Mouse (Mus musculus): ENCODE measurements around the gene Gm49405. TPM values are rescaled to one million over a fixed set of nuclear protein-coding genes. Genes with fewer than 3 reads are reported as not detected.

Gm49405 gene
- 0.59 and 0.60 TPM in 2 replicates for polyA plus RNA-seq (2012; rRNA removed)

GRCm38 (mm10) chr19:4000119-4000900 is at the start of gene Gm49405, which contains the start of gene Nudt8:
Gm49405 (plus strand) TSS chr19:4000626.
Nudt8 (plus strand) TSS chr19:4000580.

GRCm38 (mm10) chr19:3958470-3958869 is 42.0 kb upstream of the Gm49405 start, which contains the start of gene Aldh3b3:
Aldh3b3 (plus strand) TSS chr19:3958645.

GRCm38 (mm10) chr19:3972229-3972628 is 28.2 kb upstream of the Gm49405 start, which contains the start of gene Aldh3b2:
Aldh3b2 (plus strand) TSS chr19:3972328.

GRCm38 (mm10) chr19:3986334-3986733 is 14.1 kb upstream of the Gm49405 start, which contains the start of gene Acy3:
Acy3 (plus strand) TSS chr19:3986570.

GRCm38 (mm10) chr19:3992416-3992815 is 8.0 kb upstream of the Gm49405 start, which contains the start of gene Tbx10:
Tbx10 (plus strand) TSS chr19:3992752.

GRCm38 (mm10) chr19:4003112-4003511 is 2.7 kb downstream of the Gm49405 start, which contains the start of gene Doc2g:
Doc2g (plus strand) TSS chr19:4003313.

GRCm38 (mm10) chr19:4012432-4013022 is 12.1 kb downstream of the Gm49405 start, which contains the start of gene Ndufv1:
Ndufv1 (minus strand) TSS chr19:4012806.

GRCm38 (mm10) chr19:4037788-4038232 is 37.4 kb downstream of the Gm49405 start, which contains the start of gene Gstp1:
Gstp1 (minus strand) TSS chr19:4037985.

GRCm38 (mm10) chr19:4045966-4046865 is 45.8 kb downstream of the Gm49405 start, which contains the start of gene Gstp2:
Gstp2 (minus strand) TSS chr19:4046023.

Other genes with a start within 250 kb of the Gm49405 start
- gene Kmt5b, start 233.2 kb upstream of the Gm49405 start, polyA plus RNA-seq (2012; rRNA removed) = 6.2 and 7.1 TPM in 2 replicates
- 14.7 and 17.5 TPM in 2 replicates for gene Chka, start 148.9 kb upstream of the Gm49405 start, polyA plus RNA-seq (2012; rRNA removed)
- gene Tcirg1, start 93.5 kb upstream of the Gm49405 start, polyA plus RNA-seq (2012; rRNA removed) = 44.9 and 50.6 TPM in 2 replicates
- gene Ndufs8, start 87.9 kb upstream of the Gm49405 start, polyA plus RNA-seq (2012; rRNA removed) = 113 and 127 TPM in 2 replicates
- 2.7 and 3.6 TPM in 2 replicates for gene Aldh3b1, start 70.8 kb upstream of the Gm49405 start, polyA plus RNA-seq (2012; rRNA removed)
- gene Unc93b1, start 65.4 kb upstream of the Gm49405 start, polyA plus RNA-seq (2012; rRNA removed) = 15.5 and 20.9 TPM in 2 replicates
- gene Aldh3b3, start 42.0 kb upstream of the Gm49405 start, polyA plus RNA-seq (2012; rRNA removed) = 0.02 TPM in 1 of 2 replicates, not detected in the other
- gene Aldh3b2, start 28.3 kb upstream of the Gm49405 start, polyA plus RNA-seq (2012; rRNA removed) = 0.29 and 0.64 TPM in 2 replicates
- gene Acy3, start 14.1 kb upstream of the Gm49405 start, polyA plus RNA-seq (2012; rRNA removed) = 8.6 and 11.4 TPM in 2 replicates
- 0.29 and 0.55 TPM in 2 replicates for gene Tbx10, start 7.9 kb upstream of the Gm49405 start, polyA plus RNA-seq (2012; rRNA removed)
- gene Nudt8, start within 50 bp of the Gm49405 start, polyA plus RNA-seq (2012; rRNA removed) = 2.0 and 3.6 TPM in 2 replicates
- 1.4 and 1.5 TPM in 2 replicates for gene Doc2g, start 2.7 kb downstream of the Gm49405 start, polyA plus RNA-seq (2012; rRNA removed)
- 79.3 and 86.8 TPM in 2 replicates for gene Ndufv1, start 12.2 kb downstream of the Gm49405 start, polyA plus RNA-seq (2012; rRNA removed)
- gene Gstp1, start 37.4 kb downstream of the Gm49405 start, polyA plus RNA-seq (2012; rRNA removed) = 225 and 279 TPM in 2 replicates
- 6.6 and 8.4 TPM in 2 replicates for gene Gstp2, start 45.4 kb downstream of the Gm49405 start, polyA plus RNA-seq (2012; rRNA removed)
- gene Gstp3, start 58.9 kb downstream of the Gm49405 start, polyA plus RNA-seq (2012; rRNA removed) = 54.9 and 71.8 TPM in 2 replicates
- gene Cabp2, start 81.0 kb downstream of the Gm49405 start, polyA plus RNA-seq (2012; rRNA removed) = 0.23 and 0.25 TPM in 2 replicates
- gene Cdk2ap2, start 96.6 kb downstream of the Gm49405 start, polyA plus RNA-seq (2012; rRNA removed) = 46.8 and 54.8 TPM in 2 replicates
- 5.4 and 6.1 TPM in 2 replicates for gene Pitpnm1, start 99.4 kb downstream of the Gm49405 start, polyA plus RNA-seq (2012; rRNA removed)
- 36.6 and 38.9 TPM in 2 replicates for gene Aip, start 125.2 kb downstream of the Gm49405 start, polyA plus RNA-seq (2012; rRNA removed)
- not detected in 2 replicates for gene Gpr152, start 139.2 kb downstream of the Gm49405 start, polyA plus RNA-seq (2012; rRNA removed)
- gene Cabp4, start 143.4 kb downstream of the Gm49405 start, polyA plus RNA-seq (2012; rRNA removed) = 0.08 and 0.10 TPM in 2 replicates
- gene Coro1b, start 148.0 kb downstream of the Gm49405 start, polyA plus RNA-seq (2012; rRNA removed) = 50.4 and 60.2 TPM in 2 replicates
- 12.2 and 12.5 TPM in 2 replicates for gene Ptprcap, start 153.0 kb downstream of the Gm49405 start, polyA plus RNA-seq (2012; rRNA removed)
- 16.1 and 20.9 TPM in 2 replicates for gene Rps6kb2, start 162.7 kb downstream of the Gm49405 start, polyA plus RNA-seq (2012; rRNA removed)
- gene Carns1, start 174.9 kb downstream of the Gm49405 start, polyA plus RNA-seq (2012; rRNA removed) = 0.32 and 0.41 TPM in 2 replicates
- gene Tbc1d10c, start 190.7 kb downstream of the Gm49405 start, polyA plus RNA-seq (2012; rRNA removed) = 2.6 and 3.0 TPM in 2 replicates
- gene Ppp1ca, start 191.4 kb downstream of the Gm49405 start, polyA plus RNA-seq (2012; rRNA removed) = 200 and 246 TPM in 2 replicates
- 18.8 and 20.8 TPM in 2 replicates for gene Rad9a, start 201.0 kb downstream of the Gm49405 start, polyA plus RNA-seq (2012; rRNA removed)
- 0.97 and 1.0 TPM in 2 replicates for gene Clcf1, start 213.6 kb downstream of the Gm49405 start, polyA plus RNA-seq (2012; rRNA removed)
- not detected in 2 replicates for gene AC109138.7, start 213.7 kb downstream of the Gm49405 start, polyA plus RNA-seq (2012; rRNA removed)
- 12.3 and 14.6 TPM in 2 replicates for gene Pold4, start 231.3 kb downstream of the Gm49405 start, polyA plus RNA-seq (2012; rRNA removed)